Mouse (Mus musculus) embryo, embryonic 10.5 days (tissue): ENCODE measurements around the gene Ccna2.

Experiments used
- DNase-seq: peaks from one replicate; pipeline ENCODE4 v3.0.0-alpha.2; 2015; ENCODE audit warnings: low spot score

Ccna2 gene

GRCm38 (mm10) chr3:36533201-36533672 lies 38.7 kb downstream of the Ccna2 start:
- peak; percentile 34 for DNase-seq

DNA sequence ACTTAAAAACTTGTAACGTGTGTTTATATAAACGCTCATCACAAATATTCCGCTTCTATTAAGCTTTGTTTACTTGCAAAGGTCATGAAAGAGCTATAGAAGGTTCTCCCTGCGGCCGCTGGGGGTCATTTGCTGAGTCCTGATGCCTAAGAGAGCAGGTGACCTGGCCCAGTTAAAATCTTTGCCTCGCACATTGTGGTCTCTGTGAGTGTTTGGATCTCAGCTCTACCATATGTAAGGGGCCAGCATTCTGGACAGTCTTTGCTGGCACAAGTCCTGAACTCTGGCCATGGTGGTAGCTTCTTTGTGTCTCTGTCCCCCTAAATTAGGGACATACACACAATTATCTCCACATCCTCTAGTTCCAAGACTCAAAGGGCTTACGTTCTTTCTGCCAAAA lies 39.2 kb downstream of the Ccna2 start:
- DNase-seq, result peak; percentile 15

- peak; percentile 60 for DNase-seq
These were observed 39.9 kb downstream of the Ccna2 start for GRCm38 (mm10) chr3:36531979-36532542.

- no peak for DNase-seq
These were observed 40.7 kb downstream of the Ccna2 start for GRCm38 (mm10) chr3:36531242-36531641.

- DNase-seq, result no peak
These were observed 41.2 kb downstream of the Ccna2 start for GRCm38 (mm10) chr3:36530781-36531180.

GRCm38 (mm10) chr3:36530345-36530744 lies 41.6 kb downstream of the Ccna2 start:
- no peak for DNase-seq

- no peak for DNase-seq
These were observed 47.5 kb downstream of the Ccna2 start for GRCm38 (mm10) chr3:36524466-36524865.

- DNase-seq, result peak; percentile 14
These were observed 49.8 kb downstream of the Ccna2 start for GRCm38 (mm10) chr3:36522137-36522536.

DNA sequence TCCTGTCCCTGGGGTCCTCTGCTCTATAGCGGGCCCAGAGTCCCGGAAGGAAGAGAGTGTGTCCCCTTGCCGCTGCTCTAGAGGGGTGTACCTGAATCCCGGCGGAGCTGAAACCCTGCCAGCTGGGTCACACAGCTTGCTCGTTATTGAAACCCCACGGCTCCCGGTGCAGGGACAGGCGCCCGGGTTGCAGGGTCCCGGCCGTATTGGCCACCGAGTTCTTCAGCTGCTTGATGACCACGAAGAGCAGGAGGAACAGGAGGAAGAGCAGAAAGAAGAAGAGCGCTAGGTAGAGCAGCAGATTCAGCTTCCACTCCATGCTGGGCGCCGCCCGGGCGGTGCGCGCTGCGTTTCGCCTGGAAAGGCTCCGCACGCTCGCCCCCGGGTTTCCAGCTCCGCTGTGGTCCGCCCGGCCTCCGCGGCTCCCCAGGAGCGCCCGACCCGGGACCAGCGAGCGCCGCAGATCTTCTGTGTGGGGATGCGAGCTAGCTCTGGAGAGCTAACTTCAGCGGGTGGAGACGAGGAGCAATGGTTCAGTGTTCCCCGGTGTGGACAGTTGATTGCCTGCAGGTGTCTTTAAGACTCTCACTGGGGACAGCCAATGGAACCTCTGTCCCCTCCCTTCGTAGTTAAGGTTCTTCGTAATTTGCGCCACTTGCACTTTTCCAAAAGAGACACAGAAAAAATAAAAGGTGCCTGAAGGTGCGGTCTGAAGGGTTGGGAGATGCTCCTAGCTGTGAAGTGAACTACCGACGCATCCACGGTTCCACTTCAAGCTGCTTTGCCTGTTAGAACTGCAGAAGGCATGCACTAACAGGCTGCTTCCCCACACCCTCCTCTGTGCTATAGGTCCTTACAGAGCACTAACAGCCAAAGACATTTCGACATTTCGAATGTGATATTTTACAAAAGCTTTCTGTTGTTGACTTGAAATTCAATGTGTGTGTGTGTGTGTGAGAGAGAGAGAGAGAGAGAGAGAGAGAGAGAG lies 50.6 kb downstream of the Ccna2 start, which contains the start of gene Gm11549:
Gene Gm11549 (minus strand): TSS at position 741 of the 988 bp plus-strand sequence.
- peak; percentile 50 for DNase-seq

DNA sequence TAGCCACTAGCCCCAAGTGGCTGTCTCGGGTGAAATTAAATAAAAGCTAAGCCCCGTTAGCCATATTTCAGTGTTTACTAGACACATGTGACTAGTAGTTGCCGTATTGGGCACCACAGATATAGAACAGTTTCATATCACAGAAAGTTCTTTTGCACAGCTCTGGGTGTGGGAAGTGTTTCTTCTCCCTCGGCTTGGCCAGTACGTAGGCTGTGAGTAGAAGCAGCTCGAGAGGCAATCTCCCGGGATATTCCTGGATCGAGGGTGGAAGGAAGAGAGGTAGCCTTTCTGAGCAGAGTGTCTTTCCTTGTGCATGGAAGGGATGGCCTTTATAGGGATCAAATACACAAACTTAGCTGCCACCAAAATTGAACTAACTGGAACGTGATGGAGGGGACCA lies 55.8 kb downstream of the Ccna2 start:
- DNase-seq, result no peak
